Mouse (Mus musculus): ENCODE results near the gene Fbxo6.

- TF ChIP-seq CTCF (IDR thresholded peaks at IDR 0.05; ENCODE audit: low read depth) (no peak), EP300 (optimal IDR thresholded peaks at IDR 0.05) (no peak)
These were observed 23.7 kb downstream of the Fbxo6 start for GRCm38 (mm10) chr4:148128241-148128640.
